Mouse (Mus musculus): ENCODE measurements around the gene Prkar2b. TPM values are rescaled to one million over a fixed set of nuclear protein-coding genes. Genes with fewer than 3 reads are reported as not detected.
A peak's percentile ranks its signal among the peaks of the same experiment; 100 is the strongest.

Prkar2b gene
- polyA plus RNA-seq, 1 experiment from 2014 or later = 16.3 TPM

- H3K9ac ChIP-seq (ENCODE audit: low read length) = no peak overlapping the region
- no peaks in the 10 kb centered on the region for H3K9me3 ChIP-seq (ENCODE audit: control insufficient read depth, low read length)
- WGBS = 35% methylated on average over 3 of the region's 3 CpGs
- H3K36me3 ChIP-seq (ENCODE audit: control insufficient read depth, insufficient read depth, low read length) = peaks cover 14% of the 10 kb centered on the region; the same call in 1 of the 2 replicates
- no peak overlapping the region for H3K4me3 ChIP-seq (ENCODE audit: low read depth, low read length)
- H3K27ac ChIP-seq (replicated peaks) = no peak overlapping the region
- DNase-seq (ENCODE audit: low spot score) = no peak
- H3K27me3 ChIP-seq (ENCODE audit: control insufficient read depth, insufficient read depth, low read length) = no peaks in the 10 kb centered on the region
- ATAC-seq (ENCODE audit: low FRiP score, low TSS enrichment) = no peak
- H3K4me1 ChIP-seq (replicated peaks; ENCODE audit: control insufficient read depth, insufficient read depth) = no peaks in the 10 kb centered on the region
- TF ChIP-seq CTCF (IDR thresholded peaks at IDR 0.05; ENCODE audit: low read depth) (no peak), EP300 (optimal IDR thresholded peaks at IDR 0.05) (no peak)
- no peak overlapping the region for H3K4me2 ChIP-seq (replicated peaks; ENCODE audit: low read depth)
These were observed 132.6 kb downstream of the Prkar2b start for GRCm38 (mm10) chr12:31928498-31928897.

- no peak overlapping the region for H3K9ac ChIP-seq (ENCODE audit: low read length)
- peak; percentile 81 for ATAC-seq (ENCODE audit: low FRiP score, low TSS enrichment)
- peak; percentile 73 for DNase-seq (ENCODE audit: low spot score)
These were observed 134.4 kb downstream of the Prkar2b start for GRCm38 (mm10) chr12:31926661-31927061.

GRCm38 (mm10) chr12:31925343-31925742, 135.8 kb downstream of the Prkar2b start:
- WGBS = 85% methylated on average over 6 of the region's 6 CpGs

More at GRCm38 (mm10) chr12:31926661-31927061, 134.4 kb downstream of the Prkar2b start:
- TF ChIP-seq CTCF (IDR thresholded peaks at IDR 0.05; ENCODE audit: low read depth) (peak; percentile 84), EP300 (optimal IDR thresholded peaks at IDR 0.05) (no peak)
- WGBS = 62% methylated on average over 4 of the region's 4 CpGs
- Histone ChIP-seq H3K9me3 (ENCODE audit: control insufficient read depth, low read length) (no peaks in the 10 kb centered on the region), H3K36me3 (ENCODE audit: control insufficient read depth, insufficient read depth, low read length) (0 out of 2 replicates have a peak, but pooled peaks cover 6% of the 10 kb centered on the region), H3K4me2 (replicated peaks; ENCODE audit: low read depth) (no peak overlapping the region), H3K27ac (replicated peaks) (no peak overlapping the region), H3K27me3 (ENCODE audit: control insufficient read depth, insufficient read depth, low read length) (no peaks in the 10 kb centered on the region), H3K4me1 (replicated peaks; ENCODE audit: control insufficient read depth, insufficient read depth) (no peaks in the 10 kb centered on the region), H3K4me3 (ENCODE audit: low read depth, low read length) (no peak overlapping the region)

GRCm38 (mm10) chr12:31924135-31924534, 137.0 kb downstream of the Prkar2b start:
- no peak overlapping the region for H3K4me3 ChIP-seq (ENCODE audit: low read depth, low read length)
- no peak overlapping the region for H3K27ac ChIP-seq (replicated peaks)
- no peak overlapping the region for H3K4me2 ChIP-seq (replicated peaks; ENCODE audit: low read depth)
- no peaks in the 10 kb centered on the region for H3K4me1 ChIP-seq (replicated peaks; ENCODE audit: control insufficient read depth, insufficient read depth)
- TF ChIP-seq EP300 (optimal IDR thresholded peaks at IDR 0.05) (no peak), CTCF (IDR thresholded peaks at IDR 0.05; ENCODE audit: low read depth) (no peak)
- WGBS = 80% methylated on average over 3 of the region's 3 CpGs
- DNase-seq (ENCODE audit: low spot score) (no peak), ATAC-seq (ENCODE audit: low FRiP score, low TSS enrichment) (no peak)
- H3K36me3 ChIP-seq (ENCODE audit: control insufficient read depth, insufficient read depth, low read length) = 0 out of 2 replicates have a peak, but pooled peaks cover 6% of the 10 kb centered on the region
- H3K27me3 ChIP-seq (ENCODE audit: control insufficient read depth, insufficient read depth, low read length) = no peaks in the 10 kb centered on the region
- H3K9ac ChIP-seq (ENCODE audit: low read length) = no peak overlapping the region
- H3K9me3 ChIP-seq (ENCODE audit: control insufficient read depth, low read length) = no peaks in the 10 kb centered on the region

More at GRCm38 (mm10) chr12:31925343-31925742, 135.8 kb downstream of the Prkar2b start:
- no peaks in the 10 kb centered on the region for H3K27me3 ChIP-seq (ENCODE audit: control insufficient read depth, insufficient read depth, low read length)
- TF ChIP-seq EP300 (optimal IDR thresholded peaks at IDR 0.05) (no peak), CTCF (IDR thresholded peaks at IDR 0.05; ENCODE audit: low read depth) (no peak)
- no peak for DNase-seq (ENCODE audit: low spot score)
- H3K4me2 ChIP-seq (replicated peaks; ENCODE audit: low read depth) = no peak overlapping the region
- no peak overlapping the region for H3K27ac ChIP-seq (replicated peaks)
- no peak for ATAC-seq (ENCODE audit: low FRiP score, low TSS enrichment)
- H3K9ac ChIP-seq (ENCODE audit: low read length) = no peak overlapping the region
- 0 out of 2 replicates have a peak, but pooled peaks cover 6% of the 10 kb centered on the region for H3K36me3 ChIP-seq (ENCODE audit: control insufficient read depth, insufficient read depth, low read length)
- H3K9me3 ChIP-seq (ENCODE audit: control insufficient read depth, low read length) = no peaks in the 10 kb centered on the region
- no peaks in the 10 kb centered on the region for H3K4me1 ChIP-seq (replicated peaks; ENCODE audit: control insufficient read depth, insufficient read depth)
- H3K4me3 ChIP-seq (ENCODE audit: low read depth, low read length) = no peak overlapping the region

GRCm38 (mm10) chr12:31920464-31921405, 140.4 kb downstream of the Prkar2b start:
- 79% methylated on average over 18 of the region's 18 CpGs for WGBS
- TF ChIP-seq CTCF (IDR thresholded peaks at IDR 0.05; ENCODE audit: low read depth) (no peak), EP300 (optimal IDR thresholded peaks at IDR 0.05) (no peak)

GRCm38 (mm10) chr12:31917245-31917644, 143.9 kb downstream of the Prkar2b start:
- Histone ChIP-seq H3K9ac (ENCODE audit: low read length) (no peak overlapping the region), H3K4me3 (ENCODE audit: low read depth, low read length) (no peak overlapping the region), H3K4me1 (replicated peaks; ENCODE audit: control insufficient read depth, insufficient read depth) (no peaks in the 10 kb centered on the region), H3K36me3 (ENCODE audit: control insufficient read depth, insufficient read depth, low read length) (no peaks in the 10 kb centered on the region), H3K4me2 (replicated peaks; ENCODE audit: low read depth) (no peak overlapping the region), H3K9me3 (ENCODE audit: control insufficient read depth, low read length) (no peaks in the 10 kb centered on the region), H3K27me3 (ENCODE audit: control insufficient read depth, insufficient read depth, low read length) (no peaks in the 10 kb centered on the region), H3K27ac (replicated peaks) (no peak overlapping the region)
- DNase-seq (ENCODE audit: low spot score) (no peak), ATAC-seq (ENCODE audit: low FRiP score, low TSS enrichment) (no peak)
- no peak for TF ChIP-seq CTCF (IDR thresholded peaks at IDR 0.05; ENCODE audit: low read depth)
- TF ChIP-seq EP300 (optimal IDR thresholded peaks at IDR 0.05) = no peak
- 75% methylated on average over 5 of the region's 5 CpGs for WGBS

More at GRCm38 (mm10) chr12:31920464-31921405, 140.4 kb downstream of the Prkar2b start:
- peak; percentile 37 for ATAC-seq (ENCODE audit: low FRiP score, low TSS enrichment)
- H3K4me2 ChIP-seq (replicated peaks; ENCODE audit: low read depth) = no peak overlapping the region
- no peak overlapping the region for H3K4me3 ChIP-seq (ENCODE audit: low read depth, low read length)
- no peak for DNase-seq (ENCODE audit: low spot score)
- no peak overlapping the region for H3K27ac ChIP-seq (replicated peaks)
- H3K27me3 ChIP-seq (ENCODE audit: control insufficient read depth, insufficient read depth, low read length) = no peaks in the 10 kb centered on the region
- no peaks in the 10 kb centered on the region for H3K4me1 ChIP-seq (replicated peaks; ENCODE audit: control insufficient read depth, insufficient read depth)
- no peaks in the 10 kb centered on the region for H3K9me3 ChIP-seq (ENCODE audit: control insufficient read depth, low read length)
- 0 out of 2 replicates have a peak, but pooled peaks cover 2% of the 10 kb centered on the region for H3K36me3 ChIP-seq (ENCODE audit: control insufficient read depth, insufficient read depth, low read length)
- H3K9ac ChIP-seq (ENCODE audit: low read length) = no peak overlapping the region
